Mouse (Mus musculus) heart, postnatal 0 days (tissue): ENCODE data around the gene Gm9507.

Source experiments
- CTCF ChIP-seq: IDR thresholded peaks from 2 replicates; pipeline ENCODE4 v1.5.1; 2016; ENCODE audit warnings: antibody characterized with exemption, control low read depth, low read depth
- EP300 ChIP-seq: IDR thresholded peaks from 2 replicates; pipeline ENCODE4 v1.6.1; 2016; ENCODE audit warnings: antibody characterized with exemption, low read depth

GRCm38 (mm10) chr10:77846503-77846902 lies 34.9 kb upstream of the Gm9507 start, which contains the start of gene Gm36176:
- TF ChIP-seq EP300 (no peak), CTCF (no peak)
